Mouse (Mus musculus) layer of hippocampus, postnatal 36 days (tissue): ENCODE measurements around the gene Olig3. TPM values are rescaled to one million over a fixed set of nuclear protein-coding genes. Genes with fewer than 3 reads are reported as not detected.
"Not testable (repeated sequence)": the region's sequence is repeated elsewhere in the genome, so short reads cannot be mapped to it uniquely, and the experiment has no call there.

Experiments
- DNase-seq, 2 experiments: peaks; one replicate each; pipeline ENCODE4 v3.0.0; 2022
- total RNA-seq, 2 experiments: library from RNA; stranded (reverse); gene quantifications; 2 replicates each; pipeline ENCODE4 v1.2.3; 2021

The Olig3 gene
- total RNA-seq, 2 experiments from 2014 or later = not detected

DNA sequence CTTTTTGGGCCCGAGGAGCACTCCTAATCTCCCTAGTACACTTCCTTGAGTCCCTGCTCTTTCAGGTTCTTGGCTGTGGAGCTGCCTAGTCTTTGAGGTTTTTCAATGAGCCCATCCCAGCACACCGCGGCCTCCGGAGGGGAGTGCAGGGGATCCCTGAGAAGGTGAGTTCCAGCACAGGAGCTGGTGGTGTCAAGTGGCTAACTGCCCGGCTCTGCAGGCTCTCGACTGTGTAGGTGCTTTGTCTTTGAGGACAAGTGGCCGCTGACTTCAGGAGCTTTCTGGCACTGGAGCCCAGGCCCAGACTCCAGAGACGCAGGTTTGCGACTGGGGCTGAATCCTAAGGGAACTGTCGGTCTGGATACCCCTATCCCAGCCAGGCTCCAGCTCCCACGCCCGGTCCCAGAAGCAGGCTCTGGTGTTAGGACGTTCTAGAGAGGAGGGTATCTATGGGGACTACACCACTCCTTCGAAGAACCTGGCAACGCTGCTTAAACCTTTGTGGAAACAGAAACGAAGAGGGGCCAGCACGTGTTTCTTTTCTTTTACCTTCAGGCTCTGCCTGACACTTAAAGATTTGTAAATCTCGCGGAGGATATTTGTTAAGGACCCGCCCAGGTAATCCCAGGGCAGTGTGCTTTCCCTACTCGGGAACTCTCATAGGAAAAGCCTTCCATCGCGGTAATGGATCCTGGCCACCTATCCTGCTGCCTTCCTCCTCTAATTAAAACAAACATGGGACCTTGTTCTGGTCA lies 5.4 kb downstream of the Olig3 start:
- no peak for DNase-seq

DNA sequence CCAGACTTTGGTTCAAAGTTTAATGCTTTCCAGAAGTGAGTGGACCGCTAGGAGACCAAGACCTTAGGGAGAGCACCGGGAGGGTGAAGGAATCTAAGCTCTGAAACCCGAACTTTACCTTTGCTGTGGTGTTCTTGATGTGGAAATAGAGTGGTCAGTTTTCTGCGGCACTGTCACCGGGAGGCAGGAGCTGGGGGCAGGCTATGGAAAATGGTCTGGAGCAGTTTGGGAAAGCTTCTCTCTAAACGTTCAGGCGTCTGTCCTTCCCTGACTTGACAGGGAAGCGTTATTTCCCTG lies 5.9 kb downstream of the Olig3 start:
- no peak for DNase-seq

DNA sequence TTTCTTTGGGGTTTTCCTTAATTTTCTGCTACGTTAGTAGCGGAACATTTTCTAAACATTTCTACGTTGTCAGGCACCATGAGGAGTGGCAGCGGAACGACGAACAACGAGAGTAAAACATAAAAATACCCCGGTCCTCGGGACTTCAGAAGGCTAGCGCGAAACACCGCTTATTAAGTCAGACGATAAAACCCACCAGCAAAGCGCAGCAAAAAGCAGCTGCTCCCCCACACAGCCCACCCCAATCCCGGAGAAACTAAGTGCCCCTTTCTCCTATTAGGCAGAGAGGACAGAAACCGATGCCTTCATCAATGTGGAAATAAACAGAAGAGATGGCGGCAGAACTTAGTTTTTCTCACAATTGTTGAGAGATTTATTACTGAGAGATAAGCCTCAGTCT lies 6.5 kb downstream of the Olig3 start:
- DNase-seq = no peak

DNA sequence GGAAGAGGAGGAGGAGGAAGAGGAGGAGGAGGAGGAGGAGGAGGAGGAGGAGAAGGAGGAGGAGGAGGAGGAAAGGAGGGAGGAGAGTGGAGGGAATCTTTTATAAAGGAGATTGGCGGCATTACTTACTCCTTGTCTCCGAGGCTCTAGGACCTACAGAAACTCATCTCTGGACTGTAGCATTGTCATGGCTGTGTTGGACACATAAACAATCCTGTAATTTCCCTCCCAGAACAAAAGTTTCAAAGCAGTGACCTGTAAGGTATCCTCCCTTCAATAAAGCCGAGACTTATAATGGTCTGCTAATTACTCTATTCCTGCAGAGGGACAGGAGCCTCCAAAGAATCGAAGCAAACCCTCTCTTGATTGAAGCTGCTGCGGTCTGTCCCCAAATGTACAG lies 7.0 kb downstream of the Olig3 start:
- no peak for DNase-seq

DNA sequence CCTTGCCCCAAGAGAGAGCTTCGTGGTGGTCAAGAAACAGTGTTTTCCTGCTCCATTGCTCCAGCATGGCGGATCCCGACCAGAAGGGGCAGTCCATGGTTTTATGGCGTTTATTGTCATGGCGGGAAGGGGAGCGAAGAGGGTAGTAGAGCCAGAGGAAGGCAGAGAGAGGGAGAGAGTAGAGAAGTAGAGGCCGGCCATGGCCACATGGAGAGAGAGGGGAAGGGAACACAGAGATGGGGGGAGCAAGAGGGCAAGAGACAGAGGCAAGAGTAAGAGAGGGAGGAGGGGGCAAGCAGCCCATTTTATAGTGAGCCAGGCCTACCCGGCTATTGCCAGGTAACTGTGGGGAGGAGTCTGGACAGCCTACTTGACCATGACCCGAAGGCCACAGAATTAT lies 12.8 kb downstream of the Olig3 start:
- no peak for DNase-seq

DNA sequence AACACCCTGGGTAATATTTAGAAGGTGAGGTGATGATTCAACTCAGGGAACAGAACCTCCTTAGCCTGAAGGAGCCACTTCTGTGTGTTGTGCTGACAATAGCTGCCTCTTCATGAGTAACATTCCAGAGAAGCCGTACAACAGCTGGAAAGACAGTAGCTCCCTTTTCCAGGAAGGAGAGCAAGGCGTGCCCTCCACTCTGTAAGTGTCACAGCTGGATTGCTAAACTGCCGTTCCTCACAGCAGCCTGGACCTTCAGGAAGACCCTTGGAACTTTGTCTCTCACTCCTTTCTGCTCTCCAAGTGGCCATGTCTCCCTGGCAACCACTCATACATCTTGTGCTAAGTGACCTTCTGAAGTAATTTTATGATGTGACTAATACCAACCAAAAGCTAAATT lies 13.8 kb downstream of the Olig3 start:
- DNase-seq = no peak

DNA sequence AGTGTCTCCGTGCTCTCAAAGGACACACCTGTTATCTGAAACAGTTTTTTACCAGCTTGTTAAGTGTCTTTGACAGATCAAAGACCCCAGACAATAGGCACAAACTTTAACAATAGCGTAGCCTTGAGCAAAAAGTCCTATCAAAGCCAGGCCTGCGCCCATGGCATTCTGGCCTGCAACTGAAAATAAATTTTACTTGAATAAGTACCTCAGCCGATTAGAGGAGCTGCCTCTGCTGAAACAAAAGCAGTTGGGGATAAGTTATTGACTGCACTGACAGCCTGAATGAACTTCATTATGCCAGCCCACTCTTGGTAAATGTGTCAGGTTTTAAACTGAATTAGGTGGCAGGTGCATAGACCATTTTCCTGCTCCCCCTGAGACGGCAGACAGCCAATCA lies 15.9 kb downstream of the Olig3 start:
- no peak for DNase-seq

DNA sequence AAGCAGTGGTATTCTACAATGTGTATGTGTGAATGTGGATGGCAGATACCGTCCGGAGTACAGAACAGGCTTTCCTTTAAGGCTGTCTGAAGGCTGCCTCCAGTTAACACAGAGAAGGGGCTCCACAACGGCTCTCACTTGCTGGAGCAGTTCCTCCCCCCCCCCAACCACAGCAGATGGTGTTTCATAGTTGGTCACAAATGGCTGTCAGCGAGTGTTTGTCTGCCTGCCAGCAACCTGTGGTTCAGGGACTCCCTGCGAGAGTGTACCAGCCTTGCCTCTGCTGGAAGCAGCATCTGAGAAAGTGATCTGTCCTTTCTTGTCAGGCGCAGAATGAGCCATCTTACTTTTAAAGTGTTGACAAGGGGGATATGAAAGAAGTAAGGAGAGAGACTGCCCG lies 17.5 kb downstream of the Olig3 start:
- no peak for DNase-seq

DNA sequence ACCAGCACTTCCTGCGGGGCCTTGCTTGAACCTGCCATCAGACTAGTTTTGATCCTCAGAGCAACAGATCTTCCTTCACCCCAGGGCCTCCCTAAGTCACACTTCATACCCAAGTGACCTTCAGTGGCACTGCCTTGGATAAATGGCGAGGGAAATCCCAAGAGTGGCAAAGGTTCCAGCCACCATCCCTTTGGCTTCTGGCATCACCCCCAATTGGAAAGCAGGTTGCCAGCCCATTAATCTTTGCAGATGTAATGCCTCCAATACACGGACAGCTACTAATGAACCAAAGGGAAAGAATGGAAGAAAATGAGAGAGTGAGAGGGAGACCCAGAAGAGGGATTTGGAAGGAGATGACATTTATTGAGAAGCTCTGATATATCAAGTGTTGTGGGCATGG lies 18.0 kb downstream of the Olig3 start:
- no peak for DNase-seq

DNA sequence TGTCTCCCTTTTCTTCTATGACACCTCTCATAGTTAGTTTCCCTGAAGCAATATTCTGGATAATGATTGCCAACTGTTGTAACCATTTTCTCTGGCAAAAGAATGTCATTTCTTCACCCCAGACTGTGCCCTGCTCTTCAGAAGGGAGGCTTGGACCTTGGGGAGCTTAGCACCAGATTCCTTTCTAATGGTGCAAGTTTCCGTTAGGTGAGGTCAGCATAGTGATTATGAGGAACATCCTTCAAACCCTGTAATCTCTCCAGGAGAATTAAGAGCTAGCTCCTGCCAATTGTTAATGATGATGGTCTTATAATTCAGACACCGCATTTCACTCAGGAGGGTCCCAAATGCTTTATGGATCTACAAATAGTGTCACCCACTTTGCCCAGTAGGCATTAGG lies 19.5 kb downstream of the Olig3 start:
- DNase-seq = no peak

DNA sequence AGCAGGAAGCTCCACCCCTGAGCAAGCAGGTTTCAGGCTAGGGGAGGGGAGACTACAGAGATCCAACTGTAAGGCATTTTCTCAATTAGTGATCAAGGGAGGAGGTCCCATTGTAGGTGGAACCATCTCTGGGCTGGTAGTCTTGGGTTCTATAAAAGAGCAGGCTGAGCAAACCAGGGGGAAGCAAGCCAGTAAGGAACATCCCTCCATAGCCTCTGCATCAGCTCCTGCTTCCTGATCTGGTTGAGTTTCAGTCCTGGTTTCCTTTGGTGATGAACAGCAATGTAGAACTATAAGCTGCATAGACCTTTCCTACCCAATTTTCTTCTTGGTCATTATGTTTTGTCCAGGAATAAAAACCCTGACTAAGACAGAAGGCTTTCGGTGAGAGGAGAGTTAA lies 24.6 kb downstream of the Olig3 start:
- DNase-seq = not testable (repeated sequence)

DNA sequence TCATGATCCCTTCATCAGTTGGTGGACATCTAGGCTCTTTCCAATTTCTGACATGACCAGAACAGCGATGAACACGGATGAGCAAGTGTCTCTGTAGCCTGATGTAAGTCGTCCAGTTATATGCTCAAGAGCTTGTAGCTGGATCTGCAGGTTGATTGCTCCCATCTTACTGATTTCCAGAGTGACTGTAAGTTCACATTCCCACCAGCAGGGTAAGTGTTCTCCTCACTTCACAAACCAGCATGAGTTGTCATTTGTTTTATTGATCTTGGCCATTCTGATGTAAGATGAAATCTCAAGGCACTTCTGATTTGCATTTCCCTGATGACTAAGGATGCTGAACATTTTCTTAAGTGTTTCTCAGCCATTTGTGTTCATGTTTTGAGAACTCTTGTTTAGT lies 27.8 kb downstream of the Olig3 start:
- no peak for DNase-seq

DNA sequence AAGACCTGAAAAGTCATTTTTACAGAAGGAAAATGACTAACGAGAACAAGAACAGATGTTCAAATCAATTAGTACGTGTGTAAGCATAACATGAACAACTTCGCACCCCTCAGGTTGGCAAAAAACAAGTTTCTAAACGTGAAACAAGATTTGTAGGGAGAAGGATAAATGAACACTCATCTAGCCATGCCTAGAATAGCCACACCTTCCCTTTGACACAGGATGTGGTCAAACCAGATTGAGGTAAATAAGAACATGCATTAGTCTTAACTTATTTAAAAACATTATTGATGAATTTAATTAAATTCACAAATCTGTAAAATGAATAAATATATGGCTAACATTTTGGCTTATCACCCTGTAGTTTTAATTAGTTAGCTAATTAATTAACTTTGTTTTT lies 35.5 kb downstream of the Olig3 start:
- no peak for DNase-seq

DNA sequence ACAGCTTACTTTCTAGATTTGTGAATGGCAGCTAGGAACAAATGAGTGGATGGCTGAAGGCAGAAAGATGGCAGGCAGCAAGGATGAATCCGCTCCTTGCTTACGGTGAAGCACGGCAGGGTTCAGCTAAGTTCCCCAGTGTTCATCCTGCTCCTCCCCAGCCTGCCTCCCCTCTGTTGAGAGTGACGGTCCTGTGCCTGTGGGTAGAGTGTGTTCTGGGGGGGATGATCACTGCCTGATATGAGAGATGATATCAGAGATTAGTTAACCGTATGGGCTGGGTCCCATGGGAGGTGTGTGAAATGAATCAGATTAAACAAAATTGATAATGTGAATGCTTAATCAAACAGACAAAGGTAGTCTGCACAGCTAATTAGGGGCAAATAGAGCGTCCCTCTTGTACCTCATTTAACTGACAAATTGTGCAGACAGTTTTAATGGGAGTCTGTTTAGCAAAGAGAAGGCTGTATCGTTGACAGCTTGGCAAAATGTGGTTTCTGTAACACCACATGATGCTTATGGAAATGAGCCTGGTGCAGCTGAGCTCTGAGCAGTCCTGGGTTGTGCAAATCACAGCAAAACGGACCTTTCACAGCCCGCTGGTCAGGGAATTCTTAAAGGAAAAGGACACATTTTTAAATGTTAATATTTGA lies 40.3 kb downstream of the Olig3 start:
- DNase-seq = peak in 1 of 2 experiments; percentile 17

DNA sequence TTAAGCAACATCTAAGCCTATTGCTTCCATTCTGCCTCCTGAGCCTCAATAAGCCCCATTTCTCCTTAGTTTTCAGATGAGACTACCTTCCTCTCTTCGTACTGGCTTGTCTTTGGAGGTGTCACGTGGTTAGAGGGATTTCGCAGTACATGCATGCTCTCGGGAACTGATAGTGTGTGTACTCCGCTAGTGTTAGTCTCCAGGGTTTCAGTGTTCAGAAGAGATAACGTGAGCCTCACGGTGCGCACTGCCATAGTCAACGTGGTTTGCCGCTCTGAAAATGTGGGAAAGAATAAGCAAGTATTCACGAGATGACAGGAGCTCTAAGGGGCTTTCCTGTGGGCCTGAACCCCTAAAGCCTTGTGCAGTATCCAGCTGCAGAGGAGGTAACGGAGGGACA lies 41.1 kb downstream of the Olig3 start:
- DNase-seq = no peak

DNA sequence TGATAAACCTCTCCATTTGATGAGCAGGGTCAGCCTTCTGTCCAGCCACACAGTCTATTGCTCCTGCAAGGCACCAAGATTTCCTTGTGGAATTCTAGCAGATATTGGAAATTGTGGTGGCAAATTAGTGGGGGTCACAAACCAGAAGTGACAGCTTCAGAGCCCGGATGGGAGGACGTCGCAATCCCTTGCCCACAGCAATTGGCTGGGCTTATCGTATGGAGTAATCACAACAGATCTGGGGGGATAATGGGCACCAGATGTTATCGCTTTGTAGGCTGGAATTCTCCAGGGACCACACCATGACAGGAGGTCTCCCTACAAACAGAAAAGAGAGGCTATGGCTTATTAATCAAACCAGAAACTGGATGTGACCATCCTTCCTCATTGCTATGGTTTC lies 44.8 kb downstream of the Olig3 start:
- DNase-seq = no peak

DNA sequence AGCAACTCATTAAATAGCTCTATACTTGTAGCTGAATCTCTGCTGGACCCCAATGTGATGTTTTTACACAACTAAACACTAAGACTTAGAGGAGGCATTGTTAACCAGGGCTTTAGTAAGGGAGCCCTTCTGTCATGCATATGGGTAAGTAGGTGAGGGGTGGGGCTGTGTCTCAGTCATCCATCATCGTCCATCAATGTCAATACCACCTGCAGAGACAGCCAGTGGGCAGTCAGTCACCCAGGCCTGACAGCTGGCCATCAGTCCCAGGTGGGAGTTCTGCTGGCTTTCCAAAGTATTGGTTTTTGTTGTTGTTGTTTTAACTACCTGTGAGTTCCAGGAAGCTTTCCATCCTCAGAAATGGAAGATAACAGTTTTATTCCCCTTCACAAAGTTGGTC lies 48.1 kb downstream of the Olig3 start:
- DNase-seq = no peak

DNA sequence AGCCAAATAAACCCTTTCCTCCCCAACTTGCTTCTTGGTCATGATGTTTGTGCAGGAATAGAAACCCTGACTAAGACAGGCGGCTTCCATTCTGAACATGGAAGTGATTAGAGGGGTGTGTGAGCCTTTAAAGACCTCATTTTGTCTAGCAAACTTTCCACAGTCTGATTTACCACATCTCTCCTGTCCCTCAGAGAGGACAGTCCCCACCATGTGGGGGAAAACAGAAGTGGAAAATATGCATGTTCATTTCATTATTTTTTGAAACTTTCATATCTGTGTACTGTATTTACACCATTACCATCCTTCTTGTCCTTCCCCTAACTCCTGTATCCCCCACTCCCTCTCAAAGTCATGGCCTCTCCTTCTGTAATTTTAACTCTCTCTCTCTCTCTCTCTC lies 49.6 kb downstream of the Olig3 start:
- DNase-seq = no peak

DNA sequence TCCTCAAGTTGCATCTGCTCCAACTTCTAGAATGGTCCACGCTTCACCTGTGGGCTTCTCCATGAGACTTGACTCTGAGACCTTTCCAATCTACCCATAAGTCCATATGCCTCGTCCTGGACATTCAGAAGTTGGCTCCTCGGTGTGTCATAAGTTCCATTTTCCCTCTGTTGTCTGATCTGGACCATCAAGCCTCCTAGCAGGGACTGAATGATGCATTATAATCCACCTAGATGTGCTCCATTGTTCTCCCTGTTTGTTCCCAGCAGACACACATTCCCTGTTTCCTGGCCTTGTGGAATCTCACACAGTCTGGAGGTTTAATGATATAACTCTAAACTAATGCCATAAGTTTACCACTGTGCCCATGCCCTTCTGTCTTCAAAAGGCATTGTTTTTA lies 50.8 kb downstream of the Olig3 start:
- DNase-seq = no peak

Other genes with a start within 250 kb of the Olig3 start
- 10 to 100 TPM; 17.3 to 18.8 TPM for gene Ifngr1, start 235.4 kb downstream of the Olig3 start, total RNA-seq